Mouse (Mus musculus) liver, embryonic 15.5 days (tissue): ENCODE measurements around the gene Tnip2. TPM values are rescaled to one million over a fixed set of nuclear protein-coding genes. Genes with fewer than 3 reads are reported as not detected.

Experiments
- ATAC-seq: fragments of 200-750 bp; cut with Nextera tagmentation; 2 replicates; pipeline ENCODE4 v1.8.0; 2017; ENCODE audit warnings: moderate number of reproducible peaks, mild to moderate bottlenecking, moderate library complexity; ENCODE audit not compliant: insufficient read depth
- H3K27ac ChIP-seq: fragments of 300-500 bp; sonication (generic); replicated peaks from 2 replicates; pipeline ENCODE4 v1.5.1; 2015; ENCODE audit warnings: mild to moderate bottlenecking, inconsistent platforms
- H3K27me3 ChIP-seq: fragments of 300-500 bp; sonication (generic); 2 replicates; pipeline ENCODE4 v1.6.1; 2015; ENCODE audit warnings: mild to moderate bottlenecking, inconsistent platforms
- H3K36me3 ChIP-seq: fragments of 300-500 bp; sonication (generic); replicated peaks from 2 replicates; pipeline ENCODE4 v1.6.1; 2015; ENCODE audit warnings: moderate library complexity, mild to moderate bottlenecking, inconsistent platforms
- H3K4me1 ChIP-seq: fragments of 300-500 bp; sonication (generic); replicated peaks from 2 replicates; pipeline ENCODE4 v1.6.1; 2015; ENCODE audit warnings: inconsistent platforms
- H3K4me2 ChIP-seq: fragments of 300-500 bp; sonication (generic); 2 replicates; pipeline ENCODE4 v1.6.1; 2015; ENCODE audit warnings: moderate library complexity, mild to moderate bottlenecking, inconsistent platforms
- H3K4me3 ChIP-seq: fragments of 300-500 bp; sonication (generic); replicated peaks from 2 replicates; pipeline ENCODE4 v1.5.1; 2015; ENCODE audit warnings: mild to moderate bottlenecking, inconsistent platforms
- H3K9ac ChIP-seq: fragments of 300-500 bp; sonication (generic); 2 replicates; pipeline ENCODE4 v1.6.1; 2015; ENCODE audit warnings: moderate library complexity, mild to moderate bottlenecking, inconsistent platforms
- H3K9me3 ChIP-seq: fragments of 300-500 bp; sonication (generic); replicated peaks from 2 replicates; pipeline ENCODE4 v1.6.1; 2016; ENCODE audit warnings: inconsistent platforms
- WGBS: fragments of 180-500 bp; shearing (Covaris S2); methylation state at CpG from one replicate; pipeline ENCODE4 v1.1.7; 2015; ENCODE audit warnings: mixed read lengths; ENCODE audit not compliant: insufficient replicate concordance; 5-methylcytosine and 5-hydroxymethylcytosine counted together
- polyA plus RNA-seq: library from polyadenylated mRNA; unstranded; fragments of >200 nt; fragmentation: Nextera tagmentation; extraction: Ambion mirVana; gene quantifications from 2 replicates; pipeline ENCODE4 v1.2.1, GENCODE M21; 2015

Tnip2 gene
- polyA plus RNA-seq: 5.5 and 5.9 TPM in 2 replicates

DNA sequence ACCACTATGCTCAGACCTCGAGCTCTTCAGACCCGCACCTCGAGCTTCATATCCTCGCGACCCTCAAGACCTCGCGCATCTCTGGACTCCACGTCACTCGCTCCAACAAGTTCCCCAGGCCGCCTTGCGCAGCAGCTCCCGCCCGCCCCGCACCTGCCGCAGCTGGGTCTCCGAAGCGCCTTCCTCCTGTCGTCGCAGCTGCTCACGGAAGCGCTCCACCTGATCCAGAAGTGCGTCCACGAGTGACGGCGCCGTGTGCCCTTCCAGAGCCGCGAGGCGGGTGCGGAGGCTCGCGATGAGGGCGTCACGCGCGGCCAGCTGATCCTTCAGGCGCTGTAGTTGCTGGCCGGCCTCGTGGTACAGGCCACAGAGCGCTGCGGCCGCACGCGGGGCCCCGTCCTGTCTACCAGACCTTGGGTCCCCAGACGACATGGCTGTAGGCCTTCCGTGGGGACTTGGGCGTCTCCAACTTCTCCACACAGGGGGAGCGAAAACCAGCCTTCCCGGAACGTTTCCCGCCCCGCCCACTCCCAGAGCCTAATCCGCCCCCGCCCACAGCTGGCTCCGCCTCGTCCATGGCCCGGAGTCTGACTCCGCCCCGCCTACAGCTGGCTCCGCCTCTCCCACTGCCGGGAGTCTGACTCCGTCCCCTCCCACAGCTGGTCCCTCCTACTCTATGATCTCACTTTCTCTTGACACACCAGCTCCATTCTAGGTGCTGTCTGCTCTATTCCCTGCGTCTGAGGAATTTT lies at the start of gene Tnip2:
TSS of gene Tnip2 (minus strand) at position 526 of the 752 bp plus-strand sequence.
- no peaks in the 10 kb centered on the region for H3K36me3 ChIP-seq
- peaks cover 34% of the 10 kb centered on the region for H3K4me1 ChIP-seq
- H3K27ac ChIP-seq: peak within 1 kb of the TSS; percentile 61
- H3K9ac ChIP-seq: peak within 1 kb of the TSS; percentile 76
- H3K4me2 ChIP-seq: peak within 1 kb of the TSS; percentile 99
- under 1% methylated on average over 59 of the region's 64 CpGs for WGBS
- H3K27me3 ChIP-seq: peaks cover 12% of the 10 kb centered on the region; the same call in 1 of the 2 replicates
- ATAC-seq: peak; percentile 93
- no peaks in the 10 kb centered on the region for H3K9me3 ChIP-seq
- H3K4me3 ChIP-seq: peak within 1 kb of the TSS; percentile 73

DNA sequence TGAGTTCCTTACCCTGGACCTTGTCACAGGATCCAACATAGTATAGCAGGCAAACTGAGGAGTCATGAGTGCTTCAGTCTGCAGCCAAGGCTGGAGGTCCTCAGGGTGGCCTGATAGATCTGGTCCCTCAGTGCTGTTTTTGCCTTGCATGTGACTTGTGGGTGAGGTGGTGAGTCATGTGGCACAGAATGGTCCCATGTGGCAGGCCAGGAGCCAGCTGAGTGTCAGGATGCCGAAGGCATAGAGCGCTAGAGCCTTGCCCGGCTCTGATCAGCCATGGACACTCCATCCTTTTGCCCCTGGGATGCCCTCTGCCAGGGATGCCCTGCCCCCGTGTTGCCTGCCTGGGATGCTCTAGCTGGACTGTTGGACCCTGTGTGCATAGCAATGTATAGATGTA lies 38.0 kb upstream of the Tnip2 start:
- no peak overlapping the region for H3K4me3 ChIP-seq
- H3K4me1 ChIP-seq: peaks cover 36% of the 10 kb centered on the region
- WGBS: 87% methylated on average over 4 of the region's 4 CpGs
- no peak for ATAC-seq
- H3K27ac ChIP-seq: no peak overlapping the region
- H3K9me3 ChIP-seq: no peaks in the 10 kb centered on the region
- no peak overlapping the region for H3K9ac ChIP-seq
- no peaks in the 10 kb centered on the region; the same call in 1 of the 2 replicates for H3K27me3 ChIP-seq
- no peak overlapping the region for H3K4me2 ChIP-seq
- H3K36me3 ChIP-seq: peaks cover 47% of the 10 kb centered on the region

DNA sequence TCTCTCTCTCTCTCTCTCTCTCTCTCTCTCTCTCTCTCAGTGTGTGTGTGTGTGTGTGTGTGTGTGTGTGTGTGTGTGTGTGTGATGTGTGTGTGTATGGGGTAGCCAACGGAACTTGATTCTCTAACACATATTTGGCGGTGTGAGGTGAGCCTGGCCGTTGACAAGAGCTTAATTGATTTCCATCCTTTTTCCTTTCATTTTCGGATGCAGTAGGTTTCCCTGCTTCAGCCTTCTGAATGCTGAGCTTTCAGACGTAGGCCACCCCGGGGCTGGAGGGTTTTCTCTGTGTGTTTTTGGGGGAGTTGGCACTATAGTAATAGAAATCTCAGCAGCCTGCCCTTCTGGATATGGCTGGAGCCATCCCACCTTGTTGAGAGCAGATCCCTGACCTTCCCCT lies 36.5 kb upstream of the Tnip2 start:
- Histone ChIP-seq H3K27me3 (no peaks in the 10 kb centered on the region; the same call in 1 of the 2 replicates), H3K9ac (peak overlapping the region; percentile 83; the same call in 1 of the 2 replicates), H3K4me2 (peak overlapping the region; percentile 97), H3K4me3 (peak overlapping the region; percentile 79), H3K27ac (no peak overlapping the region), H3K9me3 (no peaks in the 10 kb centered on the region), H3K4me1 (peaks cover 36% of the 10 kb centered on the region), H3K36me3 (peaks cover 31% of the 10 kb centered on the region)
- ATAC-seq: no peak
- WGBS: 32% methylated on average over 6 of the region's 6 CpGs

DNA sequence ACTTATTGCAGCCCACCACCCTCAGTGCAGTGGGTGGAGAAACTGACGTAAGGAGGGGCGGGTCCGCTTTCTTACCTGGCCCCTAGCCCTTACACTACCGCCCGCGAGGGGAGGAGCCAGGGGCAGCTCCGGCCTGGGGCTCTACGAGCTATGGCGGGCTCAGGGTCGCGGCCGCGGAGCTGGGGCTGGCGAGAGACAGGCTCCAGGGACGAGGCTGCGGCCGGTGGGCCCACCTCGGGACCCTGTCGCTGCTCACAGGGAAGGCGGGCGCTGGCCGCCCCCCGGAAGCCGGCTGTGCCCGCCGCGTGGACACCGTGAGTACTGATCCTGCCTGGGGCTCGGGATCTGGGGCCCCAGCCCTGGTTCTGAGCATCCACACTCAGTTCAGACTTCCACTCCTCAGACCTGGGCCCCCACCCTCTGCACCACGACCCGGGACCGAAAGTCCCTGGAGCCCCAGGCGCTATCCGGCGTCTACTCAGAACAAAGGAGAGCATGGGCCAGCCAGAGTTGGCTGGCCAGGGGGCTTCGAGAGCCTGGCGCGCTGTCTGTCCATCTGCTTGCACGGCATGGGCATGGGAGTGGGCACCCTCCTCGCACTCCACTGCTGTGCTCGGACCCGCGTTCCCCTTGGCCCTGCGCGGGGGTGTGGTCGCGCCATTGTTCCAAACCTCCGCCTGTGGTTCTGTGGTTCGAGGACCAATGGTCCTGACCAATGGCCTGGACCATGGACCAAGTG lies 35.9 kb upstream of the Tnip2 start:
- no peaks in the 10 kb centered on the region for H3K9me3 ChIP-seq
- peak overlapping the region; percentile 83 for H3K9ac ChIP-seq
- no peaks in the 10 kb centered on the region; the same call in 1 of the 2 replicates for H3K27me3 ChIP-seq
- H3K4me3 ChIP-seq: peak overlapping the region; percentile 79
- H3K4me2 ChIP-seq: peak overlapping the region; percentile 97
- peaks cover 32% of the 10 kb centered on the region for H3K36me3 ChIP-seq
- under 1% methylated on average over 46 of the region's 49 CpGs for WGBS
- ATAC-seq: peak; percentile 74
- peak overlapping the region; percentile 72 for H3K27ac ChIP-seq
- H3K4me1 ChIP-seq: peaks cover 36% of the 10 kb centered on the region

DNA sequence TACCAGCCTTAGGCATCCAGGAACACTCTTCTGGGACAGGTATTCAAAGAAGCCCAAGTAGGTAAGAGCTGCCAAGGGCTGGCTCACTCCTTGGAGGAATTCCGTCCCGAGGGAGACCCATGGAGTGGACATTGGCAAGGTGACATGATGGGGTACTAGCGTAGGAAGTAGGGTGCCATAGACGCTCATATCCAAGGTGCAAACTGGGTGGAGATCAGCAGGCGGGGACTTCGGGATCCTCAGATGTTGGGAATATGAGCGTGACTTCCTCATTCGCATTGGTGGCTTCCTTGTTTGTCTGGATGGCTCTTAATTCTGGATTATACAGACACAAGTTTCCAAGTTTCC lies 35.3 kb upstream of the Tnip2 start:
- Histone ChIP-seq H3K9me3 (no peaks in the 10 kb centered on the region), H3K9ac (peak overlapping the region; percentile 83), H3K27me3 (no peaks in the 10 kb centered on the region; the same call in 1 of the 2 replicates), H3K4me1 (peaks cover 40% of the 10 kb centered on the region), H3K4me3 (peak overlapping the region; percentile 79), H3K4me2 (peak overlapping the region; percentile 97), H3K27ac (peak overlapping the region; percentile 72; the same call in 1 of the 2 replicates), H3K36me3 (peaks cover 29% of the 10 kb centered on the region)
- ATAC-seq: peak; percentile 23; the same call in 1 of the 2 replicates
- 20% methylated on average over 8 of the region's 8 CpGs for WGBS

DNA sequence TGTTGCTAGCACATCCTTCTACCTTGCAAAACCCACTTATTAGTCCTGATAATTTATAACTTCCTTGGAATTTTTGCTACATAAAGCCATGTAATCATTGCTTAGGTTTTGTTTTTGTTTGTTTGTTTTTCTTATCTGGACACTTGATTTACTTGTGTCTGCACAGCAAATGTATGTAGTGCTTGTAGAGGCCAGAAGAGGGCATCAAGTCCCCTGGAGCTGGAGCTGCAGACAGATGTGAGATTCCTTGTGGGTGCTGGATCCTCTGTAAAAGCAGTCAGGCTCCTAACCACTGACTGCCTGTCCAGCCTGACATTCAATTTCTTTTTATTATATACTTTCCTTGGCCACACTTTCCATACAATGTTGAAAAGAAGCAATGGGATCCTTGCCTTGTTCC lies 33.6 kb upstream of the Tnip2 start:
- Histone ChIP-seq H3K4me3 (no peak overlapping the region), H3K9me3 (no peaks in the 10 kb centered on the region), H3K36me3 (peaks cover 18% of the 10 kb centered on the region), H3K4me1 (peaks cover 49% of the 10 kb centered on the region), H3K27me3 (no peaks in the 10 kb centered on the region; the same call in 1 of the 2 replicates), H3K27ac (no peak overlapping the region), H3K9ac (no peak overlapping the region), H3K4me2 (no peak overlapping the region)
- ATAC-seq: no peak

DNA sequence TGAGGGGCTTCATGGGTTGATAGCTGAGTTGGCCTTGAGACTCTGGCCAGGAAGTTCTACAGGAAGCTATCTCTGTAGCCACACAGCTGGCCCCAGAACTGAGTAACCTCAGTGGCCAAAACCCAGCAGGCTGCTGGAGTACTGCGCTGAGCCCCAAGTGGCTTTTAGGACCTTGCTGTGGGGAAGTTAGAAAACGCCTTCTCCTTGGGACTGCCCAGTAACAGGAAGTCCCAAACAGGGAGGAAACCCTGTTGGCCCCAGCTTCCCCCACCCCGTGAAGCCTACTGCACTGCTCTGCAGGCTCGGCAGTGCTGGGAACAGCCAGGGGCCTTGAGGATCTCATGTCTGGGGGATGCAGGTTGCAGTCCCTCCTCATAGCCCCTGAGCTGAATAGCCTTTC lies 29.3 kb upstream of the Tnip2 start:
- peak overlapping the region; percentile 55 for H3K27ac ChIP-seq
- WGBS: 6% methylated on average over 4 of the region's 4 CpGs
- H3K4me3 ChIP-seq: peak overlapping the region; percentile 39
- H3K27me3 ChIP-seq: peaks cover 4% of the 10 kb centered on the region; the same call in 1 of the 2 replicates
- H3K4me2 ChIP-seq: peak overlapping the region; percentile 39; the same call in 1 of the 2 replicates
- H3K9me3 ChIP-seq: no peaks in the 10 kb centered on the region
- 0 out of 2 replicates have a peak overlapping the region, but pooled peaks have one; percentile 6 for H3K9ac ChIP-seq
- H3K36me3 ChIP-seq: peaks cover 5% of the 10 kb centered on the region
- ATAC-seq: no peak; the same call in 1 of the 2 replicates
- peaks cover 28% of the 10 kb centered on the region for H3K4me1 ChIP-seq

DNA sequence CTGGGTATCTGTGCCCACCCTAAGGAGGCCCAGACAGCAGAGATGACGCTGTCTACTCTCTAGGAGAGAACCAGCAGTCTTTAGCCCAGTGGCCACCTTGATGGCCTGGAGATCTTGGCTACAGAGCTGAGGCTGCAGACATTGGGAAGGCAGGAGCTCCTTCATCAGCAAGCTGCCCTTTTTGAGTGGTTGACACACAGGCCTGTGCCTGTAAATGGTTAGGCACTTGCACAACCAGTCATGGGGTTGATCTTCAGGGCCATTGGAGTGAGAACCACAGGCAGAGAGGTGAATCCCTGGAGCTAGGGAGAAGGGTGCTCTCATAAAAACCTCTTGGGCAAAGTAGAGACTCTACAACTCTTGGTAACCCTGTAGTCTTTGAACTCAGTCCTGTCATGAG lies 28.4 kb upstream of the Tnip2 start:
- ATAC-seq: no peak
- H3K36me3 ChIP-seq: peaks cover 5% of the 10 kb centered on the region
- peak overlapping the region; percentile 55 for H3K27ac ChIP-seq
- peaks cover 25% of the 10 kb centered on the region for H3K4me1 ChIP-seq
- peaks cover 4% of the 10 kb centered on the region; the same call in 1 of the 2 replicates for H3K27me3 ChIP-seq
- H3K9me3 ChIP-seq: no peaks in the 10 kb centered on the region
- 44% methylated on average over 1 of the region's 1 CpGs for WGBS
- H3K4me3 ChIP-seq: no peak overlapping the region
- no peak overlapping the region for H3K9ac ChIP-seq
- H3K4me2 ChIP-seq: no peak overlapping the region

DNA sequence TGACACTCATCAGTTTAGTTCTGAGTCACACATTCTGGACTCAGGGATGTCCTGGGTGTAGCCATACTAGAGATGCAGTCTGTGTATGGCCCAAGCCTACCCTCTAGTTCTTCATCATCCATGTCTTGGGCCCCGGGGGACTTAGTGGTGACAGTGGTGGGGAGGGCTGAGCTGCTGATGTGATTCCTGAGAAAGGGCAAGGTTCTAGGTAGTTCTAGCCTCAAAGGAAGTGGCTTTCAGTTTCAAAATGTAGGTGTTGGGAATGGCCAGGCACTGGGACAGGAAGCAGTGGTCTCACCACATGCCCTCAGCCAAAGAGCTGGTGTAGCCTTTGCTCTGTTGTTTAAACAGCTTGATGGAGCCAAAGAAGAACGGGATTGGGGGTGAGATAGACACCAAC lies 25.3 kb upstream of the Tnip2 start:
- H3K4me1 ChIP-seq: peaks cover 21% of the 10 kb centered on the region; the same call in 1 of the 2 replicates
- no peak overlapping the region for H3K9ac ChIP-seq
- H3K27ac ChIP-seq: no peak overlapping the region
- ATAC-seq: no peak
- H3K4me2 ChIP-seq: no peak overlapping the region
- H3K9me3 ChIP-seq: no peaks in the 10 kb centered on the region
- H3K4me3 ChIP-seq: no peak overlapping the region
- no peaks in the 10 kb centered on the region for H3K36me3 ChIP-seq
- WGBS: 57% methylated on average over 2 of the region's 2 CpGs
- H3K27me3 ChIP-seq: peaks cover 4% of the 10 kb centered on the region; the same call in 1 of the 2 replicates

DNA sequence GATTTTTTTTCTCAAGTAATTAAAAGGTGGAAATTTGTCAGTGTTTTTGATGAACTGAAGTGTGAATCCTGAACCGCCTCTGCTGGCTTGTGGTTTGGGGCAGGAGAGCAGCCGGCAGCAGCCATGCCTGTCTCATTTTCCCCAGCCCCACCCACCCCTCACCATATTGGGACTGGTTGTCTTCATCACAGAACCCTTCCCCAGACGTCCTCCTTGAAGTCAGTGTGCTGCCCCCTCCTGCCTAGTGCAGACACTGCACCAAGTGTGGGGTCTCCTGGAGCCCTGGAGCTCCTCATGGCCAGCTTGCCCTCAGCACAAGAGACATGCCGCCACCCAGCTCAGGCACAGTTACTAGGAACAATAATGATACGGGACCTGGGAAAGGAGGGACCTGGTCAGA lies 24.7 kb upstream of the Tnip2 start:
- Histone ChIP-seq H3K9me3 (no peaks in the 10 kb centered on the region), H3K4me2 (no peak overlapping the region), H3K4me3 (no peak overlapping the region), H3K36me3 (no peaks in the 10 kb centered on the region), H3K9ac (no peak overlapping the region), H3K4me1 (peaks cover 21% of the 10 kb centered on the region), H3K27me3 (peaks cover 4% of the 10 kb centered on the region; the same call in 1 of the 2 replicates), H3K27ac (no peak overlapping the region)
- WGBS: 24% methylated on average over 5 of the region's 5 CpGs
- no peak for ATAC-seq

DNA sequence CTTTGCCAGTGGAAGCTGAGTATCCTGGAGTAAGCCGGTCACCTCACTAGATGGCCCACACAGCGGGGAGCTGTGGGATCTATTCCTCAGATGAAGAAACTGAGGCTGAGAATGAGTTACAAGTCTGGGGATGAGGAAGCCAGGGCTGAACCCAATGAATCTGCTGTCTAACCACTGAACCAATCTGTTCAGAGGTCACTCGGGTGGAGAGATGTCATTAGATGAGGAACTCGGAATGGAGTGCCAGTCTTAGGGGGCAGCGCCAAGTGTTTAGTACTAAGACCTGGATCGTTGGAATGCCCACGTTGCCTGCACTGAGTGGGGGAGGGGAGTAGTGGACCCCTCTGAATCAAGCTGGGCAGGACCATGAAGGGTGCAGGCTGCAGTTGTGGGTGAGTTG lies 24.3 kb upstream of the Tnip2 start:
- Histone ChIP-seq H3K4me1 (peaks cover 21% of the 10 kb centered on the region), H3K9ac (no peak overlapping the region), H3K4me3 (no peak overlapping the region), H3K36me3 (no peaks in the 10 kb centered on the region), H3K27me3 (peaks cover 4% of the 10 kb centered on the region; the same call in 1 of the 2 replicates), H3K9me3 (no peaks in the 10 kb centered on the region), H3K4me2 (no peak overlapping the region), H3K27ac (no peak overlapping the region)
- WGBS: 47% methylated on average over 7 of the region's 7 CpGs
- ATAC-seq: no peak
